Mouse (Mus musculus) 416B (cell line): ENCODE results near the gene Nans.

Experiments
- DNase-seq: peaks from one replicate; pipeline ENCODE4 v3.0.0; 2011; ENCODE audit warnings: low read depth

The Nans gene

GRCm38 (mm10) chr4:46532926-46533325, 43.9 kb downstream of the Nans start:
- peak; percentile 35 for DNase-seq

GRCm38 (mm10) chr4:46533934-46534720, 45.1 kb downstream of the Nans start:
- DNase-seq = no peak

GRCm38 (mm10) chr4:46535094-46535830, 46.2 kb downstream of the Nans start:
- DNase-seq = peak; percentile 79

GRCm38 (mm10) chr4:46535840-46536361, 46.9 kb downstream of the Nans start, which contains the start of gene Trim14:
Gene Trim14, minus strand, starts transcription at chr4:46536141.
- DNase-seq = peak; percentile 85

GRCm38 (mm10) chr4:46539167-46539566, 50.1 kb downstream of the Nans start:
- DNase-seq = no peak

GRCm38 (mm10) chr4:46541707-46542106, 52.7 kb downstream of the Nans start:
- no peak for DNase-seq

GRCm38 (mm10) chr4:46543366-46544050, 54.5 kb downstream of the Nans start:
- no peak for DNase-seq

GRCm38 (mm10) chr4:46544313-46544712, 55.3 kb downstream of the Nans start:
- DNase-seq = peak; percentile 80

GRCm38 (mm10) chr4:46545498-46545897, 56.5 kb downstream of the Nans start:
- no peak for DNase-seq

- no peak for DNase-seq
Observed at GRCm38 (mm10) chr4:46546709-46547108, 57.7 kb downstream of the Nans start.

GRCm38 (mm10) chr4:46549979-46550378, 60.9 kb downstream of the Nans start:
- no peak for DNase-seq

- no peak for DNase-seq
Observed at GRCm38 (mm10) chr4:46550406-46550805, 61.4 kb downstream of the Nans start.
